Mouse (Mus musculus): ENCODE measurements at regions not wholly inside any gene's neighbourhood (a gene's known extent, or its start where the extent isn't known, plus 50 kb on each side); places are given as distances from the start of the nearest gene placed in this dataset.

- TF ChIP-seq POLR2A (IDR thresholded peaks at IDR 0.05; ENCODE audit: low read depth, low read length) = peak; percentile 30; the same call in 1 of the 2 replicates
- no peak for TF ChIP-seq CTCF (IDR thresholded peaks at IDR 0.05; ENCODE audit: borderline replicate concordance, insufficient read depth, low read length)
Measured at GRCm38 (mm10) chr1:133978271-133978988, 57.2 kb upstream of the Prelp start.
